Mouse (Mus musculus) v-Abl transformed pro-B cells (cell line): ENCODE measurements at regions not wholly inside any gene's neighbourhood (a gene's known extent, or its start where the extent isn't known, plus 50 kb on each side); places are given as distances from the start of the nearest gene placed in this dataset.

Experiments
- in situ Hi-C, 2 experiments: fragments of 400-800 bp; cut with MboI; formaldehyde crosslinking; loops; one replicate each; pipeline ENCODE4 v1.15.1; 2025; ENCODE audit not compliant: unreplicated experiment in 2 of 2

- in situ Hi-C loops, result loop anchor here (25.0 kb wide), 3 partner anchors 368 to 1618 kb away; no protein-coding TSS in a partner anchor
Measured at GRCm38 (mm10) chr12:35319571-35319970, 215.3 kb downstream of the Ahr start.

GRCm38 (mm10) chr12:35317046-35317445 is 217.8 kb downstream of the Ahr start:
- in situ Hi-C loops, result loop anchor here (25.0 kb wide), 3 partner anchors 370 to 1620 kb away; no protein-coding TSS in a partner anchor

GRCm38 (mm10) chr12:35314035-35314434 is 220.8 kb downstream of the Ahr start:
- in situ Hi-C loops, result loop anchor here (25.0 kb wide), 3 partner anchors 373 to 1623 kb away; no protein-coding TSS in a partner anchor

DNA sequence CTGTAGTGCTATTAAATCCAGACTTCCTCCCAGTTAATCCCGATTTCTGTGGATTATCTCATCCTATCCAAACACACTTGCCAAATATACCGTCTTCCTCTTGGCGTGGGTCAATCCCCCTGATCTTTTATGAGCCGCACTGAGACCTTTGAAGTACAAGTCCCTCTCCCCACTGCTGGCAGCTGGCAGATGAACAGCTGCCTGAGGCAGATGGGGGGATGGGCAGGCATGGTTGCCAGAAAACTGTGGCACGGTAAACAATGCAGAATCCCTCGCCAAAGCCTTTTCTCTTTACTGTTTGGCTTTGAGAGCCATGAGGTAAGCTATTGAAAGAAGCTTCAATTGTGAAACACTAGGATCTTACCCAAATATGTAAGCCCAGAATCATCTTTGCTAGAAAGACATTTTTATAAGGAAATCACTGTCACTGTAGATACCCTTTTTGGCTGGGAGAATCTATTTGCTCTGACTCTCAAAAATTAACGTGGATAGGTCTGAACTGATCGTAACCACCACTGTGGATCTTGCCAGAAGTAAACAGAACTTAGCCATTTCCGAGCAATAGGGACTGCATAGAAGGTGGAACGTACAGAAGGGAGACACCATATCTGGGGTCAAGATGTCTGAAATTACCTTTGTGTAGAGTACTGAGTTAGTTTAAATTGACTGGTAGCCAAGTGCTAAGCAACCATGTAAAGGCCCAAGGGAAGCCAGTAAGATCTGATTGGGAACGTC is 221.5 kb downstream of the Ahr start:
- in situ Hi-C loops, result loop anchor here (25.0 kb wide), 3 partner anchors 374 to 1624 kb away; no protein-coding TSS in a partner anchor

DNA sequence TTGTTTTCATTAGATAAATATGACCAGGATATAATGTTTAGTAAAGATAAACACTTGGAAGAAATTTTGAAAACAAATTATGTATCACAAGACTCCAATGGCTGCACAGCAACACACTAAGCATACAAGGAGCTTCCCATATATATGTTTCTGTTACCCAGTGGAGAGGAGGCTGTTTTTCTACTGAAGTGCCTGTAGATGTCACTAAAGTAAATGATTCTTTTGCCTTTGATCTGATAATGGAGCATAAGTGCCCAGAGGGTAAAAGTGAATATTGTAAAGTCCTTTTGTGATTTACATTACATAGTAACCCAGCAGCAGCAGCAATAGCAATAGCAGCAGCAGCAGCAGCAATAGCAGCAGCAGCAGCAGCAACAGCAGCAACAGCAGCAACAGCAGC is 226.3 kb downstream of the Ahr start:
- in situ Hi-C loops, result loop anchor here (10.0 to 25.0 kb wide), 4 partner anchors 226 to 1629 kb away; partner anchors contain the start of gene Ahr (in 1 of the 2)

DNA sequence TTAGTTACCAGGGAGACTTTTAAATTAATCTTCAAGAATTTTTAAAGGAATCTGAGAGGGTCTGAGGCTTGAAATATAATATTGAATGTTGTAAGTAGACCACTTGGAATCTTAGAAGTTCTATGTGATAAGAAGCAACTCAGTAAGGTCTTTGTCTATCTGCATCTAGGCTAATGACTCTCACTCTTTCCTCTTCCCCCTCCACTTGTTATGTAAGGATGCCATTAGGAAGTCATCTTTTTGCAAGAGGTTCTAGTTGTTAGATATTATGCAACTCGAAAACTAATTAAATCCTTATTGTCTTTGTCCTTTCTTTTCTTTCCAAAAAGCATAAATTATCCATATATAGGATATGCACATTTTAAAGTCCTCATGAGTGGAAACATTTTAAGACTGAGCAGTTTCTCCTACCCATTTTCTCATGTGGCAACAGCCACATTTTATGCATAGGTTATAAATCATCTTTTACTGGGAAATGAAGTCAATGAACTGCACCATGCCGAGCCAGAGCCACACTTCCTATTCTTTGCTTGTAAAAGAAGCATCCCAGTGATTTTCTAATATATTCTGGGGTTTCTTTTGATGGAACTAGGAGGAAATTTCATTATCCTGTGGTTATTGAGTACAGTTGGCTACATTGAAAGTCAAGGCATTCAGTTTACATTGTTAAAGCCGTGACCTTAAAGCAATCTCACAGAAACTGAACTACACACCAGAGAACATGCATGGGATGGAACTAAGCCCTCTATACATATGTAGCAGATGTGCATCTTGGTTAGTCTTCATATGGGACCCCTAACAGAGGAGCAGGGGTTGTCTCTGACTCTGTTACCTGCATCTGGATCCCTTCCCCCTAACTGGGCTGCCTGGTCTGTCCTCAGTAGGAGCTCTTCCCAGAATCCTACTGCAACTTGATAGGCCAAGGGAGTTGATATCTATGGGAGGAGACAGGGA is 230.8 kb downstream of the Ahr start:
- in situ Hi-C loops, result loop anchor here (10.0 to 25.0 kb wide), 4 partner anchors 231 to 1633 kb away; partner anchors contain the start of gene Ahr (in 1 of the 2)

- in situ Hi-C loops, result loop anchor here (10.0 to 25.0 kb wide), 4 partner anchors 232 to 1634 kb away; partner anchors contain the start of gene Ahr (in 1 of the 2)
Measured at GRCm38 (mm10) chr12:35303188-35303587, 231.7 kb downstream of the Ahr start.

DNA sequence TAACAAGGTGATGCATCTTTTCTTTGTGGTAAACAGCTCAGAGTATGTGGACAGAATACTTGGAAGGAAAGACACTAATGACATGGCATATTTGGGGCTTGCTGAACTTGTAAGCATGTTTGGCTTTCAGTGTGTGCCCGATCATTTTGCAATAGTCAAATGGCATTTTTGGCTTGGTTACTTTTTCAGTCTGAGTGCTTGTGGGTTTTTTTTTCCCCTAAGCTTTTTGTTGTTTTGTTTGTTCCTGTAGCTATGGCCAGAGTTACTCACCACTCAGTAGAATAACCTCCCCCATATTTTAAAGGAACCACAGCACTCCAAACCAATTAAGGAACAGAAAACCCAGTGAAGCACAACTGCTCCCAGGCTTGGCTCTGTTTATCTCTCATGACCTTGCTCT is 240.2 kb downstream of the Ahr start:
- in situ Hi-C loops, result loop anchor here in 1 of 2 experiments (5.0 to 10.0 kb wide), 2 partner anchors 97 to 540 kb away; no protein-coding TSS in a partner anchor

- in situ Hi-C loops, result loop anchor here in 1 of 2 experiments (10.0 kb wide), 1 partner anchor 541 kb away; no protein-coding TSS in a partner anchor
Measured at GRCm38 (mm10) chr12:35293566-35293965, 241.3 kb downstream of the Ahr start.

GRCm38 (mm10) chr12:35291941-35292341 is 242.9 kb downstream of the Ahr start:
- in situ Hi-C loops, result loop anchor here in 1 of 2 experiments (10.0 kb wide), 1 partner anchor 543 kb away; no protein-coding TSS in a partner anchor

GRCm38 (mm10) chr12:35287974-35288373 is 241.0 kb downstream of the Snx13 start:
- in situ Hi-C loops, result no loop called here

GRCm38 (mm10) chr12:35287570-35287969 is 240.6 kb downstream of the Snx13 start:
- in situ Hi-C loops, result no loop called here

DNA sequence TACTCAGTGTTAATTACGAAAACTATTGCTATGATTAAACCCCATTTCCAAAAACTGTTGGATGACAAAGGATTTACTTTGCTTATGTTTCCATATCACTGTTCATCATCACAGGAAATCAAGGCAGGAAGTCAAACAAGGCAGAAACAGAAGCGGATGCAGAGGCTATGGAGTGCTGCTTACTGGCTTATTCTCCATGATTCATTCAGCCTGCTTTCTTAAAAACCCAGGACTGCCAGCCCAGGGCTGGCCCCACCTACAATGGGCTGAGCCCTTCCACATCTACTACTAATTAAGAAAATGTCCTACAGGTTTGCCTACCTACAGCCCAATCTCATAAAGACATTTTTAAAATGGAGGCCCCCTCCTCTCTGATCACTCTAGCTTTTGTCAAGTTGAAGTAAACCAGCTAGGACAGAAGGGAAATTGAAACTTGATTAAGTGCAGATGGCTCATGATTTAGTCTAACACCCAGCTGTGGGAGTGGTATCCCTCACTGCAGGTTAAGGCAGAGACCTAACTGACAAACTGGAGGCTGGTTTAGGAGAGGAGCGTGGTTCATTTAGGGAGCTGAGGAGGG is 240.1 kb downstream of the Snx13 start:
- in situ Hi-C loops, result no loop called here

GRCm38 (mm10) chr12:35284345-35284744 is 237.4 kb downstream of the Snx13 start:
- in situ Hi-C loops, result no loop called here

GRCm38 (mm10) chr12:35283925-35284324 is 236.9 kb downstream of the Snx13 start:
- in situ Hi-C loops, result no loop called here

DNA sequence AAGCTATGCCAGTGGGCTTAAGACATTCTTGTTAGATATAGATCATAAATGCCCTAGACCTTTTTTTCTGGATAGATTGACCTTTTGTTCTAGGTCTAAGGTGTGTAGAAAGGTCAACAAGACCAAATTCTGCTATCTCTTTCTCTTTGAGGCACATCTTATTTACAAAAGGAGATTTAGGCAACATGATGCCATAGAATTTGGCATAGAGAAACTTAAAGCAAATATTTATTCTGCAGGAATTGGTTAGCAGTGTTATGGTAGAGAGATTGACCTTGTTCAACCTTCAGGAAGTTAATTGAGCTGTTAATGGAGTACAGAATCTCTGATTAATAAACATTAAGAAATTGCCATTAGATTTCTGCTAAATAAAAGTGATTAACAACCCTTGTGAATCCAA is 236.4 kb downstream of the Snx13 start:
- in situ Hi-C loops, result no loop called here

GRCm38 (mm10) chr12:35269465-35269864 is 222.5 kb downstream of the Snx13 start:
- in situ Hi-C loops, result no loop called here

- in situ Hi-C loops, result no loop called here
Measured at GRCm38 (mm10) chr12:35268006-35268405, 221.0 kb downstream of the Snx13 start.

DNA sequence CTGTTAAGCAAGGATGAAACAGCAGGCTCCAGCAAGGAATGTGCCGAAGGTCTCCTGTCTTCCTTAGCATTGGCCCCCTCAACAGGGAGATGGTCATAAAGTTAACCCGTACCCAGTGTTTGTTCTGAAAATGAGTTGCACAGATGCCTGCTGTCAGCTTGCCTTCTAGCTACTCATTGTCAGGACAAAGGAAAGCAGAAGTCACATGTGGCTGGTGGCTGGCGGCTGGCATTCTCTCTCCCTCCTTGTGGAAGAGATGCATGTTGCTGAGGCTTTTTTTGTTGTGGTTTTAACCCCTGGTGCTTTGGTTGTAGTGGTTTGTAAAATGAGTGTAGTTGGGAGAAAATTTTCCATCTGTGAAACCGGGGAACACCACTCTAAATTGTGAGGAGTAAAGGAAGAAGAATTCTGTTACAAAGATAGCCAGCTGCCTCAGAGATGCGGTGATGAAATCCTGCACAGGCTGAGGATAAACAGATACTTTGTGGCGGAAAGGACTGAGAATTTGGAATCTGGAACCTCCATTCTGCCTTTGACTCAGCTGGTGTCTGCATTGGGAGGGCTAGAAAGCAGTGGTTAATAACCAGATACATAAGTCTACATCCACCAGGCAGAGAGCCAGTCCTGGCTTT is 220.2 kb downstream of the Snx13 start:
- in situ Hi-C loops, result no loop called here

GRCm38 (mm10) chr12:35259781-35260180 is 212.8 kb downstream of the Snx13 start:
- in situ Hi-C loops, result no loop called here
